Comparison of ENCODE assay signal across 12 mouse cellular contexts in genomic region chr3:108730316-108730715, GRCm38 (mm10). TPM values are rescaled to one million over a fixed set of nuclear protein-coding genes. Genes with fewer than 3 reads are reported as not detected.
DNase-seq lines count a peak whose midpoint lies in the region; ATAC-seq lines count a peak whose summit lies in the region.
"Had no signal": no experiment of that assay in that cellular context is flagged by ENCODE, and none has a peak within 500 bp of the region (broad histone marks: within the 10 kb centered on the region; RNA-seq: fewer than 3 reads in every experiment).

No protein-coding gene starts in this region.

- peak overlapping the region; percentile 43 for H3K4me2 ChIP-seq in liver, embryonic 16.5 days (ENCODE audit: low read depth, low read length)
- H3K4me2 ChIP-seq: embryonic facial prominence, embryonic 15.5 days; neural tube, embryonic 13.5 days had no signal

- H3K36me3 ChIP-seq in liver, embryonic 16.5 days (ENCODE audit: control insufficient read depth, insufficient read depth): no peaks in the 10 kb centered on the region
- H3K36me3 ChIP-seq: embryonic facial prominence, embryonic 15.5 days; neural tube, embryonic 13.5 days had no signal

- H3K9ac ChIP-seq in liver, embryonic 16.5 days (ENCODE audit: low read depth, low read length): no peak overlapping the region
- H3K9ac ChIP-seq: embryonic facial prominence, embryonic 15.5 days; neural tube, embryonic 13.5 days had no signal

- H3K4me1 ChIP-seq in liver, embryonic 16.5 days (ENCODE audit: control insufficient read depth, low read depth, low read length): peaks cover 6% of the 10 kb centered on the region
- H3K4me1 ChIP-seq: embryonic facial prominence, embryonic 15.5 days; neural tube, embryonic 13.5 days had no signal

- peak; percentile 93 for ATAC-seq in erythroblast, adult 5-6 weeks (replicated peaks; ENCODE audit: low FRiP score, poor library complexity, severe bottlenecking)
- peak; percentile 80 for ATAC-seq in liver, embryonic 16.5 days (ENCODE audit: low read depth)

- peak overlapping the region; percentile 14 for H3K4me3 ChIP-seq in liver, embryonic 16.5 days (ENCODE audit: low read depth, low read length)
- H3K4me3 ChIP-seq: embryonic facial prominence, embryonic 15.5 days; neural tube, embryonic 13.5 days had no signal

- H3K27me3 ChIP-seq in liver, embryonic 16.5 days (ENCODE audit: control insufficient read depth, insufficient read depth, low read depth, low read length): no peaks in the 10 kb centered on the region
- H3K27me3 ChIP-seq: embryonic facial prominence, embryonic 15.5 days; neural tube, embryonic 13.5 days had no signal

- H3K9me3 ChIP-seq in liver, embryonic 16.5 days (replicated peaks; ENCODE audit: control insufficient read depth, low read length): 0 out of 2 replicates have a peak, but pooled peaks cover 2% of the 10 kb centered on the region
- H3K9me3 ChIP-seq: embryonic facial prominence, embryonic 15.5 days; neural tube, embryonic 13.5 days had no signal

- 25% methylated on average over 12 of the region's 12 CpGs for WGBS in liver, embryonic 16.5 days (ENCODE audit: insufficient replicate concordance)

- no peak overlapping the region for H3K27ac ChIP-seq in liver, embryonic 16.5 days (ENCODE audit: low read length)
- H3K27ac ChIP-seq: embryonic facial prominence, embryonic 15.5 days; kidney, postnatal 0 days; neural tube, embryonic 13.5 days had no signal

- DNase-seq in kidney, postnatal 4 days: peak; percentile 34 to 45
- no peak for DNase-seq in kidney, postnatal 10 days
- peak; percentile 48 for DNase-seq in testis, postnatal 10 days (ENCODE audit: low spot score)
- DNase-seq in ovary, postnatal 14 days (ENCODE audit: low spot score): no peak
- no peak for DNase-seq in cerebellum, postnatal 14 days
- DNase-seq in layer of hippocampus, adult 9-11 months: no peak

RNA-seq across cellular contexts. Expression of gene Gpsm2, which starts 8.2 kb away (rescaled TPM):
- 8.2 and 25.0 TPM in 2 replicates for total RNA-seq in erythroblast, adult 5-6 weeks (2015; ENCODE audit: low replicate concordance)
- total RNA-seq in erythroblast, adult 5-6 weeks (2017; ENCODE audit: low replicate concordance): 47.5 and 64.2 TPM in 2 replicates
- 42.2 and 44.3 TPM in 2 replicates for polyA plus RNA-seq in liver, embryonic 16.5 days (2015; fragmentation: Nextera tagmentation; extraction: Ambion mirVana)

RNA-seq across cellular contexts. Expression of gene Aknad1, which starts 9.1 kb away (rescaled TPM):
- 1.3 and 6.3 TPM in 2 replicates for total RNA-seq in erythroblast, adult 5-6 weeks (2015; ENCODE audit: low replicate concordance)
- 1.6 and 8.6 TPM in 2 replicates for total RNA-seq in erythroblast, adult 5-6 weeks (2017; ENCODE audit: low replicate concordance)
- polyA plus RNA-seq in liver, embryonic 16.5 days (2015; fragmentation: Nextera tagmentation; extraction: Ambion mirVana): 0.51 and 0.75 TPM in 2 replicates
- total RNA-seq: liver, adult 2 months had no signal
- polyA plus RNA-seq: kidney, postnatal 0 days; liver, adult 2 months; neural tube, embryonic 13.5 days had no signal

Comparison
In these comparisons a context has a peak if more than half of its experiments do, and no peak if none do; other contexts are left out.
1. DNase-seq: peak in kidney, postnatal 4 days (2 of 2) and testis, postnatal 10 days (single experiment); none in kidney, postnatal 10 days (single experiment), ovary, postnatal 14 days (single experiment), cerebellum, postnatal 14 days (0 of 2) and layer of hippocampus, adult 9-11 months (single experiment).